Mouse (Mus musculus): Measurements from ENCODE around the gene Rfx4.

DNA sequence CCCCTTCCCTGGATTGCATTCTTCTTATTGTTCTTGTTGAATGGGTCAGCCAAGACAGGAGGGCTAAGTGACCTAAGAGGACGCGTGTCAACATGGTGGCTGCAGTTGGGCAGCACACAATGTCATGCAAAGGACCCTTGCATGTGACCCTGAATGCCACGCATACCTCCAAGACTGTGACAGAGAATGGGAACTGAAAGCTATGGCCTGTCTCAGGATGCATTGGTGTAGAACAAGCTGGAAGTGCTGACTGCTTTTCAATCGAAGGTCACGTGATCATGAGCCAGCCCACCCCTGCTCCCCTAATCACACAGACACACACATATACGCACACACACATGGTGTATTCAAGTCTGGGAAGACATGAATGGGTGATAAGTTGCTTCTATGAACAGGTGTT lies 107.6 kb downstream of the Rfx4 start:
- TF ChIP-seq CTCF (IDR thresholded peaks at IDR 0.05) (no peak), POLR2A (IDR thresholded peaks at IDR 0.05; ENCODE audit: insufficient read depth, low read depth, low read length) (no peak)

Measured in heart, adult 2 months (tissue).